Mouse (Mus musculus) kidney, adult 2 months (tissue): Measurements from ENCODE around the gene Tk1.

Experiments used
- CTCF ChIP-seq: fragments of 200-500 bp; conservative IDR thresholded peaks from 2 replicates; pipeline ENCODE4 v1.5.1; 2011; ENCODE audit warnings: low read depth, mild to moderate bottlenecking, control low read depth, low read length, moderate library complexity, mixed read lengths; ENCODE audit not compliant: insufficient read depth, insufficient read length
- POLR2A ChIP-seq: fragments of 200-500 bp; IDR thresholded peaks from one replicate; pipeline ENCODE4 v1.6.1; 2011; ENCODE audit warnings: low read depth, low read length, control low read depth

GRCm38 (mm10) chr11:117791441-117791761, 34.5 kb downstream of the Tk1 start:
- TF ChIP-seq CTCF (no peak), POLR2A (no peak)
